Mouse (Mus musculus): ENCODE data around the gene Plagl1. TPM values are rescaled to one million over a fixed set of nuclear protein-coding genes. Genes with fewer than 3 reads are reported as not detected.
A peak's percentile ranks its signal among the peaks of the same experiment; 100 is the strongest.
"Not testable (repeated sequence)": the region's sequence is repeated elsewhere in the genome, so short reads cannot be mapped to it uniquely, and the experiment has no call there.

The Plagl1 gene
- polyA plus RNA-seq (2015; fragmentation: Nextera tagmentation; extraction: Ambion mirVana) = 99.2 and 114 TPM in 2 replicates

GRCm38 (mm10) chr10:13060021-13060668, at the start of gene Plagl1:
Plagl1 (plus strand) TSS chr10:13060504.
- H3K4me3 ChIP-seq (replicated peaks) = peak within 1 kb of the TSS; percentile 38
- ATAC-seq (replicated peaks; ENCODE audit: low FRiP score) = no peak
- no peaks in the 10 kb centered on the region for H3K9me3 ChIP-seq (replicated peaks)
- 69% methylated on average over 11 of the region's 11 CpGs for WGBS
- peak within 1 kb of the TSS; percentile 25 for H3K9ac ChIP-seq
- H3K4me2 ChIP-seq = peak within 1 kb of the TSS; percentile 71
- H3K27me3 ChIP-seq = peaks cover 29% of the 10 kb centered on the region
- peaks cover 17% of the 10 kb centered on the region for H3K4me1 ChIP-seq
- H3K36me3 ChIP-seq = no peaks in the 10 kb centered on the region
- no peak within 1 kb of the TSS for H3K27ac ChIP-seq

GRCm38 (mm10) chr10:13014026-13014425, 46.3 kb upstream of the Plagl1 start:
- no peaks in the 10 kb centered on the region for H3K9me3 ChIP-seq (replicated peaks)
- H3K27me3 ChIP-seq = no peaks in the 10 kb centered on the region
- peaks cover 9% of the 10 kb centered on the region; the same call in 1 of the 2 replicates for H3K36me3 ChIP-seq
- ATAC-seq (replicated peaks; ENCODE audit: low FRiP score) = no peak
- H3K9ac ChIP-seq = no peak overlapping the region
- no peak overlapping the region for H3K27ac ChIP-seq
- peaks cover 14% of the 10 kb centered on the region for H3K4me1 ChIP-seq
- WGBS = 65% methylated on average over 7 of the region's 7 CpGs
- H3K4me2 ChIP-seq = no peak overlapping the region
- H3K4me3 ChIP-seq (replicated peaks) = no peak overlapping the region

- no peaks in the 10 kb centered on the region for H3K27me3 ChIP-seq
- no peak overlapping the region for H3K4me2 ChIP-seq
- H3K4me3 ChIP-seq (replicated peaks) = no peak overlapping the region
- H3K9ac ChIP-seq = no peak overlapping the region
- no peaks in the 10 kb centered on the region for H3K9me3 ChIP-seq (replicated peaks)
- ATAC-seq (replicated peaks; ENCODE audit: low FRiP score) = peak; percentile 47
- WGBS = 25% methylated on average over 4 of the region's 4 CpGs
- no peaks in the 10 kb centered on the region for H3K36me3 ChIP-seq
- no peak overlapping the region for H3K27ac ChIP-seq
- H3K4me1 ChIP-seq = no peaks in the 10 kb centered on the region
These were observed 43.7 kb upstream of the Plagl1 start for GRCm38 (mm10) chr10:13016573-13016972.

- no peaks in the 10 kb centered on the region for H3K36me3 ChIP-seq
- no peaks in the 10 kb centered on the region for H3K9me3 ChIP-seq (replicated peaks)
- no peaks in the 10 kb centered on the region for H3K4me1 ChIP-seq
- H3K9ac ChIP-seq = no peak overlapping the region
- no peak for ATAC-seq (replicated peaks; ENCODE audit: low FRiP score)
- WGBS = 59% methylated on average over 7 of the region's 7 CpGs
- H3K27me3 ChIP-seq = no peaks in the 10 kb centered on the region
- no peak overlapping the region for H3K4me2 ChIP-seq
- H3K27ac ChIP-seq = no peak overlapping the region
- H3K4me3 ChIP-seq (replicated peaks) = no peak overlapping the region
These were observed 41.8 kb upstream of the Plagl1 start for GRCm38 (mm10) chr10:13018510-13018909.

GRCm38 (mm10) chr10:13019026-13019425, 41.3 kb upstream of the Plagl1 start:
- no peak for ATAC-seq (replicated peaks; ENCODE audit: low FRiP score)
- Histone ChIP-seq H3K9ac (no peak overlapping the region), H3K4me2 (no peak overlapping the region), H3K36me3 (no peaks in the 10 kb centered on the region), H3K27ac (no peak overlapping the region), H3K27me3 (no peaks in the 10 kb centered on the region), H3K9me3 (replicated peaks) (no peaks in the 10 kb centered on the region), H3K4me1 (no peaks in the 10 kb centered on the region), H3K4me3 (replicated peaks) (no peak overlapping the region)
- WGBS = 73% methylated on average over 5 of the region's 5 CpGs

GRCm38 (mm10) chr10:13022103-13022502, 38.2 kb upstream of the Plagl1 start:
- H3K4me2 ChIP-seq = no peak overlapping the region
- H3K4me1 ChIP-seq = no peaks in the 10 kb centered on the region
- WGBS = 90% methylated on average over 4 of the region's 4 CpGs
- H3K36me3 ChIP-seq = no peaks in the 10 kb centered on the region
- no peak overlapping the region for H3K4me3 ChIP-seq (replicated peaks)
- ATAC-seq (replicated peaks; ENCODE audit: low FRiP score) = no peak
- 0 out of 2 replicates have a peak overlapping the region, but pooled peaks have one; percentile 45 for H3K27ac ChIP-seq
- H3K9me3 ChIP-seq (replicated peaks) = no peaks in the 10 kb centered on the region
- H3K27me3 ChIP-seq = no peaks in the 10 kb centered on the region
- H3K9ac ChIP-seq = no peak overlapping the region

GRCm38 (mm10) chr10:13023985-13024384, 36.3 kb upstream of the Plagl1 start:
- not testable (repeated sequence) for H3K4me1 ChIP-seq; H3K36me3 ChIP-seq; ATAC-seq (replicated peaks; ENCODE audit: low FRiP score); H3K4me2 ChIP-seq; H3K27me3 ChIP-seq; H3K27ac ChIP-seq; H3K9ac ChIP-seq; H3K9me3 ChIP-seq (replicated peaks); H3K4me3 ChIP-seq (replicated peaks)
- WGBS = 77% methylated on average over 3 of the region's 3 CpGs

- H3K9ac ChIP-seq = no peak overlapping the region
- H3K9me3 ChIP-seq (replicated peaks) = no peaks in the 10 kb centered on the region
- no peaks in the 10 kb centered on the region for H3K36me3 ChIP-seq
- H3K4me2 ChIP-seq = no peak overlapping the region
- WGBS = 87% methylated on average over 5 of the region's 5 CpGs
- H3K4me3 ChIP-seq (replicated peaks) = no peak overlapping the region
- no peaks in the 10 kb centered on the region for H3K4me1 ChIP-seq
- ATAC-seq (replicated peaks; ENCODE audit: low FRiP score) = no peak
- no peaks in the 10 kb centered on the region for H3K27me3 ChIP-seq
- H3K27ac ChIP-seq = no peak overlapping the region
These were observed 32.6 kb upstream of the Plagl1 start for GRCm38 (mm10) chr10:13027702-13028101.

GRCm38 (mm10) chr10:13028215-13028614, 32.1 kb upstream of the Plagl1 start:
- H3K27me3 ChIP-seq = no peaks in the 10 kb centered on the region
- H3K4me3 ChIP-seq (replicated peaks) = no peak overlapping the region
- WGBS = 89% methylated on average over 1 of the region's 1 CpGs
- H3K4me1 ChIP-seq = no peaks in the 10 kb centered on the region
- no peaks in the 10 kb centered on the region for H3K9me3 ChIP-seq (replicated peaks)
- H3K9ac ChIP-seq = no peak overlapping the region
- H3K27ac ChIP-seq = no peak overlapping the region
- no peak for ATAC-seq (replicated peaks; ENCODE audit: low FRiP score)
- no peaks in the 10 kb centered on the region for H3K36me3 ChIP-seq
- no peak overlapping the region for H3K4me2 ChIP-seq

- Histone ChIP-seq H3K9ac (no peak overlapping the region), H3K9me3 (replicated peaks) (no peaks in the 10 kb centered on the region), H3K27me3 (no peaks in the 10 kb centered on the region), H3K27ac (no peak overlapping the region), H3K36me3 (no peaks in the 10 kb centered on the region), H3K4me2 (no peak overlapping the region), H3K4me3 (replicated peaks) (no peak overlapping the region), H3K4me1 (no peaks in the 10 kb centered on the region)
- WGBS = 91% methylated on average over 5 of the region's 5 CpGs
- ATAC-seq (replicated peaks; ENCODE audit: low FRiP score) = no peak
These were observed 30.9 kb upstream of the Plagl1 start for GRCm38 (mm10) chr10:13029416-13029815.

GRCm38 (mm10) chr10:13035270-13035669, 25.0 kb upstream of the Plagl1 start:
- ATAC-seq (replicated peaks; ENCODE audit: low FRiP score) = no peak
- no peak overlapping the region for H3K4me2 ChIP-seq

GRCm38 (mm10) chr10:13039637-13040174, 20.6 kb upstream of the Plagl1 start:
- Histone ChIP-seq H3K4me1 (no peaks in the 10 kb centered on the region), H3K9ac (no peak overlapping the region), H3K4me2 (no peak overlapping the region), H3K27ac (no peak overlapping the region), H3K36me3 (no peaks in the 10 kb centered on the region), H3K27me3 (no peaks in the 10 kb centered on the region), H3K4me3 (replicated peaks) (no peak overlapping the region), H3K9me3 (replicated peaks) (no peaks in the 10 kb centered on the region)
- no peak for ATAC-seq (replicated peaks; ENCODE audit: low FRiP score)
- 78% methylated on average over 5 of the region's 5 CpGs for WGBS

More at GRCm38 (mm10) chr10:13035270-13035669, 25.0 kb upstream of the Plagl1 start:
- no peak overlapping the region for H3K9ac ChIP-seq
- WGBS = 89% methylated on average over 3 of the region's 3 CpGs
- no peaks in the 10 kb centered on the region for H3K36me3 ChIP-seq
- H3K4me3 ChIP-seq (replicated peaks) = no peak overlapping the region
- H3K27ac ChIP-seq = no peak overlapping the region
- H3K27me3 ChIP-seq = no peaks in the 10 kb centered on the region
- H3K9me3 ChIP-seq (replicated peaks) = no peaks in the 10 kb centered on the region
- H3K4me1 ChIP-seq = no peaks in the 10 kb centered on the region

- no peak overlapping the region for H3K27ac ChIP-seq
- no peaks in the 10 kb centered on the region for H3K36me3 ChIP-seq
- H3K9me3 ChIP-seq (replicated peaks) = no peaks in the 10 kb centered on the region
- no peak overlapping the region for H3K9ac ChIP-seq
- H3K27me3 ChIP-seq = no peaks in the 10 kb centered on the region
- H3K4me1 ChIP-seq = no peaks in the 10 kb centered on the region
- no peak for ATAC-seq (replicated peaks; ENCODE audit: low FRiP score)
- WGBS = 91% methylated on average over 11 of the region's 11 CpGs
- H3K4me3 ChIP-seq (replicated peaks) = no peak overlapping the region
- no peak overlapping the region for H3K4me2 ChIP-seq
These were observed 15.6 kb upstream of the Plagl1 start for GRCm38 (mm10) chr10:13044659-13045058.
